Mouse (Mus musculus) thymus, adult 18-20 months (tissue): Measurements from ENCODE around the gene Kif5a.
"Not testable (repeated sequence)": the region's sequence is repeated elsewhere in the genome, so short reads cannot be mapped to it uniquely, and the experiment has no call there.

ENCODE experiments used
- DNase-seq, 2 experiments: peaks; one replicate each; pipeline ENCODE4 v3.0.0; 2022; ENCODE audit warnings: mixed read lengths in 2 of 2

The Kif5a gene

DNA sequence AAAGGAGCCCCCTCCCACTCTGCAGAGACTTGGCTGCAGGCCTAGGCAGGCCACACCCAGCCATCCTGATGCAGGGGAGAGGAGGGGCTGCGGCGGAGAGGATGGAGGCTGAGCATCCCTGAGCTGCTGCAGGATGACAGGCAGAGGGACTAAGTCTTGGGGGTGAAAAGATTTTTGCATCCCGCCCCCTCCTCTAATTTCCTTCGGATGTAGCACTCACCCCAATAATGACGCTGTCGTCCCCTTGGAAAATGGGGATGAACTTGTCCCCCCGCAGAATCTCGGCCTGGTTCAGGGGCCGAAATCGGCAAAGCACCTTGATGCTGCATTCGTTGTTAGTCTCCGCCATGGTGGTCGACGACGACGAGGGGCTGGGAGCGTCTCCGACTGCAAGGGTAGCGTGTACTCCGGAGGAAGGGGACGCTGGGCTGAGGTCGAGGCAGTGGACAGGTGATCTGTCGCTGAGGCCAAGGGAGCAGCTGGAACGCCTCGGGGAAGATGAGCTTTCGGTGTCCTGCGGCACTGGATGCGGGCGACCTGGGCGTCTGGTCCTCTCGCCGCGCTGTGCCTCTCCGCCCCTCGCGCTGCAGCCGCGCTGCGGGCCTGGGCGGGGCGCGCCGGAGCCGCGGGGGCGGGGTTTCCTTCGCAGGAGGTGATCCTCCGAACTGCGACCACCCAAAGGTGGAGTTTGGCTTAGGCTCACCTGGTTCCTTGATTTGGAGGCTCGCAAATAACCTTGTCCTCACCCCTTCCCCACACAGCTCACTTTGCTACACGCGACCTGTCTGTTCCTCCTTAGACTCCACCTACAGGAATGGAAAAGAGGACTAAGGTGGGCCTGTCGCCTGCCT is at the start of gene Kif5a:
Kif5a (minus strand) TSS at position 801 of the 851 bp plus-strand sequence.
- no peak for DNase-seq

DNA sequence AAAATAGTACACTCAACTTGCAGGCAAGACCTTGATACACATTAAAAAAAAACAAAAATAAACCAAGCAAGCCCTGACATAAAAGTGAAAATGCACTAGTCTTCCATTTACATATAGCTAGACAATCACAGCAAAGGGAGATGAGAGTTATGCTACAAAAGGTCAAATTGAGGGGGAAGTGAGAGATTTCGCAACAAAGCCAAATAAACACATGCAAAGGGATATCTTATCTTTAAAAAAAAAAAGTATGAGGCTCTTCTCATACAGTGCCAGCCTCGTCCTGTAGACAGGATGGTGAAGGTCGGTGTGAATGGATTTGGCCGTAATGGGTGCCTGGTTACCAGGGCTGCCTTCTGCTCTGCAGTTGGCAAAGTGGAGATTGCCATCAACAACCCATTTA is 49.7 kb upstream of the Kif5a start:
- no peak for DNase-seq

DNA sequence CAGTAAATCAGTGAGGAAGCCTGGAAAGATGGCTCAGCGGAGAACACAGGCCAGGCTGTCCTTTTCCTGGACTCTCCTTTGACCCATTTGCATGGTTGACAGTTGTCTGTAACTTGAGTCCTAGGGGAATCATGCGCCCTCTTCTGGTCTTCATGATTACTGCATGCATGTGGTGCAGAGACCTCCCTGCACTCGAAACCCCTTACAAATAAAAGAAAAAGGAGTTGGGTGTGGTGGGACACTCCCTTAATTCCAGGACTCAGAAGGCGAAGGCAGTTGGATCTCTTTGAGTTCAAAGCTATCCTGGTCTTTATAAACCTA is 49.2 kb upstream of the Kif5a start:
- peak; percentile 55 to 80 for DNase-seq

GRCm38 (mm10) chr10:127311476-127312355 is 48.6 kb upstream of the Kif5a start, which contains the start of gene Mars:
Mars (minus strand) TSS chr10:127311786.
- DNase-seq, result peak; percentile 87 to 94

DNA sequence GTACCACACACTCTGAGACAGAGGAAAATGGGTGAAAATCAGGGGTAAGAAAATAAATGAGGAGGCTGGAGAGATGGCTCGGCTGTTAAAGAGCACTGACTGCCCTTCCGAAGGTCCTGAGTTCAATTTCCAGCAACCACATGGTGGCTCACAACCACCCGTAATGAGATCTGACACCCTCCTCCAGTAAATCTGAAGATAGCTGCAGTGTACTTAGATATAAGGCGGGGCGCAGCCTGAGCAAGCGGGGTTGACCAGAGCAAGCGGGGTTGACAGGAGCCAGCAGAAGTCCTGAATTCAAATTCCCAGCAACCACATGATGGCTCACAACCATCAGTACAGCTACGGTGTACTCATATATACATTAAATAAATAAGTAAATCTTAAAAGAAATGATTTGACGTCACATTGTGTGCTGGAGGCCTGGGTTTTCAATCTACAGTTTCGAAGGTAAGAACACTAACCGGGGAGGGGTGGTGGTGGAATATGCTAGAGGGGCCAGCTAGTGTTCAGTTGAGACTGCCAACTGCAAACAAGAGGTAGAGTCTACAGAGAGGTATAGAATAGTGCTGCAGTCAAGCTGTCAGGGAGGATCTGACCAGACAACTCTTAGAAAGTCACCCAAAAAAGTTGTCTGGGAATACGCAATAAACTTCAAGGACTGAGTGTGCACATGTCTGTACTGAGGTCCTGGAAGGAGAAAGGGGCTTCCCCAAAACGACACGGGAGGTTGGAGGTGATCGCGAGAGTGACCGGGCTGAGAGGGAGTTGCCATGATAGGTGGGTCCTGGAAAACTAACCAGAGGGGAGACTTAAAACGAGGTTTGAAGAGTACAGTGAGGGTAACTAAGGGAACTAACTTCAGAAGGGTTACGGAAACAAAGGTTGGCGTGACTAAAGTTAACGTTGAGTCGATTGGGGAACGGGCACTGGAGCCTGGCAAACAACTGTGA is 47.7 kb upstream of the Kif5a start:
- no peak for DNase-seq

DNA sequence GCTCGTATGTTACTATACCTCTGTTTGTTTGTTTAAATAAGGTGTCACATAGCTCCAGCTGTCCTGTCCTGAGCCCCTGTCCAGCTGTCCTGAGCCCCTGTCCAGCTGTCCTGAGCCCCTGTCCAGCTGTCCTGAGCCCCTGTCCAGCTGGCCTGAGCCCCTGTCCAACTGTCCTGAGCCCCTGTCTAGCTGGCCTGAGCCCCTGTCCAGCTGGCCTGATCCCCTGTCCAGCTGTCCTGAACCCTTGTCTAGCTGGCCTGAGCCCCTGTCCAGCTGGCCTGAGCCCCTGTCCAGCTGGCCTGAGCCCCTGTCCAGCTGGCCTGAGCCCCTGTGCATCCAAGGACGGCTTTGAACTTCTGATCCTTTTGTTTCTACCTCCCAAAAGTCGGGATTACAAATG is 46.0 kb upstream of the Kif5a start:
- not testable (repeated sequence) for DNase-seq

- DNase-seq, result no peak
Observed at GRCm38 (mm10) chr10:127303136-127303535, 40.0 kb upstream of the Kif5a start.

DNA sequence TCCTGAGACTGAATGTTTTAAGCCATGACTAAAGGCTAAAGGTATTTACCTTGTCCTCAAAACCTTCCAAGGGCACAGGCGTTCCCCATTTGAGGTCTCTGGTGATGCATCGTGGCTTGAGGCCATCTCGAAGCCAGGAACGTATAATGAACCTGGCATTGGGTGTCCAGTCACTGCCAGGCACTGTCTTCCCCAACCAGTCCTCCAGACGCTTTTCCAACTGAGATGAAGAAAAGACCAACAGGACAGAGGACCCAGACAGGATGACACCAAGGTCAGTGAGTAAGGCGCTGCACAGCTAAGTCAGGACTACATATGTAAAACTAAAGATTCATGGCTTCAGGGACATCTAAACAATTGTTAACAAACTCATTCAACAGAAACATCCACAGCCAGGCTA is 37.2 kb upstream of the Kif5a start:
- no peak for DNase-seq

- DNase-seq, result no peak
Observed at GRCm38 (mm10) chr10:127297015-127297871, 34.1 kb upstream of the Kif5a start.

GRCm38 (mm10) chr10:127295986-127296794 is 33.0 kb upstream of the Kif5a start:
- DNase-seq, result no peak

GRCm38 (mm10) chr10:127294895-127295510 is 31.9 kb upstream of the Kif5a start:
- no peak for DNase-seq

DNA sequence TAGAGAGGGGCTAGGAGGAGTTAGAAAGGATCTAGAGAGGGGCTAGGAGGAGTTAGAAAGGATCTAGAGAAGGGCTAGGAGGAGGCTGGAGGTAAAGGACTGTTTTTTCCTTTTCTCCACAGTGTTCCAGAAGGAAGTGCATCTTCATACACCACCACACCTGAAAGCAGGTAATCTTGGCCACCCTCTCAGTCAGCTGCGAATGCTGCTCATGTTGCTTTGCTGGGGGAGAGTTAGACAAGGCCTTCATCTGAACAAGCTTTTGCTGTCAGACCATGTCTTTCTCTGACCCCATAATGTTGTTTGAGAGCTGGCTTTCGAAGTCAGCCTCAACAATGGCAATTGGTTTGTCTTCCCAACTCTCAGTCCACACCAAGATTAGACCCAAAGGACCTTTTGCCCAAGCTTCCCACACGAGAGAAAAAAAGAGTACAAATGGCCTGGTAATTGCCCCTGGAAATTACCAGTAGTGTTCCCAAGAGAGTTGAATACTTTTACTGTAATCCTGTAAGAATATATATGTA is 30.5 kb upstream of the Kif5a start:
- no peak for DNase-seq

DNA sequence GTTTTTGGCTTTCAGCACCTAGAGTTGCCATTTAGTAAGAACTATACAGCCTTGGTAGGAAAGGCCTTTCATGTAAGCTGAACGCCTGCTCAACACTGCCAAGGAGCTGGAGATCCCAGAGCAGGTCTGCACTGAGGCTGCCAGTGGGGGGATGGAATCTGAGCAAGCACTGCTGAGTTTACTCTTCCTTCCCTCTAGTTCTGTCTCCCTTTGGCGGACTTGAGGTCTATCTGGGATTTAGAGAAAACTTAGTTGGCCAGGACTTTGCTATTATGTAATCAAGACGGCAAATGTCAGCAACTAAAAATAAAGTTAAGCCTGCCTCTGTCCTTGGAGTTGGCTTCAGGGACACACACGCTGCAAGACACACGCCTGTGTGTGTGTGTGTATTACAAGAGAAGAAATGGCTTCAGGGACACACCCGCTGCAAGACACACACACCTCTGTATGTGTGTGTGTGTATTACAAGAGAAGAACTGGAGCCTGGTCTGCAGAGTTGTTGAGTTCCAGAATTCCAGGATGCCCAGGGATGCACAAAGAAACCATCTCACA is 29.9 kb upstream of the Kif5a start:
- DNase-seq, result no peak

- DNase-seq, result no peak
Observed at GRCm38 (mm10) chr10:127291881-127292638, 28.9 kb upstream of the Kif5a start.

- peak; percentile 45 to 61 for DNase-seq
Observed at GRCm38 (mm10) chr10:127290930-127291880, 28.1 kb upstream of the Kif5a start.

DNA sequence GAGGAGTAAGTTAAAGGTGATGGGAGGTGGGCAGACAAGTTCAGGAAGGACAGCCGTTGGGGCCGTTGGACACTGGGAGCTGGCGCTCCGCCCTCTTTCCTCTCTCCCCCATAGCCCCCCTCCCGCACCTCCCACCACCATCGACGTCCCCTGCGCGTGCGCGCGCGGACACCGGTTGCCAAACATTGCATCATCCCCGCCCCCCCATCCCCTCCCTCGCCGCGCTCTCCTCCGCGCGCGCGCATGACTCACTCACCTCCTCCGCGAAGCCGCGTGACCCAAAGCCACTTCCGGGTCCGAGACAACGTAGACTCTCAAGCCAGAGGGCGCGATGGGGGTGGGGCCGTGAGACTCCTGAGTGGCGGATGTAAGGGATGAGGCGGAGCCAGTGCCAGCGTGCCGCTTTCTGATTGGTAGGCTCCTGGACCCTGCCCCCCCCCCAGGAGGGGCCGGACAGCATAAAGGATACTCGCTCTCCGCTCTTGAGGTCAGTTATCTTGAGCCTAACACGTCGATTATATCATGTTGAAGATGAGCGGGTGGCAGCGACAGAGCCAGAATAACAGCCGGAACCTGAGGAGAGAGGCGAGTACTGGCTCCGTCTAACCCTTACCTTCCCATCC is 27.3 kb upstream of the Kif5a start:
- peak; percentile 100 for DNase-seq

DNA sequence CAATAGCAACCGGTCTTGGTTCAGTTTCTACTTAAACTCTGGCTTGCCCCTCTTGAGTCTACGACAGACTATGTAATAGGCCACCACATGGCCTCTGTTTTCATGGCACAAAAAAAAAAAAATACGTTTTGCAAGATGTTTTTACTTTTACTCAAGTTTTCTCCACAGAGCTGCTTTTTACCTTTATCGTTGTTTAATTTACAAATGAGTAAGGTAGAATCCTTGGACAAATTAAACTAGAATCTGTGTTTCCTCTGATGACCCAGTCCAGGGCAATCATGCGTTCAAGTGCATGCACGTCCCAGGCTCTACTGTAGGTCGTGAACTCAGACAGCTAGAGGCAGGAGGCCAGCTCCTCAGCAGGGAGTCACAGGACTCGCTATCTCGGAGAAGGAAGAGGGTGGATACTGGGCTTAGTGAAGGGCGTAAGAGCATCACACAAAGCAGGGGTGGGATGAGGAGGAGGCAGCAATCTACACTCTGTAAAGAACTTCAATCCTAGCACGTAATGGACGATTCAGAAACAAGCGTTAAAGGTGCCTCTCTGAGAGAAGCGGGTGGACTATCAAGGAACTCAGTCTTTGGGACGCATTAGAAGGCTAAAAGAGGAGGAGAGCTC is 26.5 kb upstream of the Kif5a start:
- peak; percentile 41 to 42 for DNase-seq
